Mouse (Mus musculus) ovary, postnatal 14 days (tissue): Measurements from ENCODE around the gene Usp18.

Experiments used
- DNase-seq: peaks from one replicate; pipeline ENCODE4 v3.0.0; 2022; ENCODE audit warnings: low spot score

The Usp18 gene

GRCm38 (mm10) chr6:121245127-121246036 lies at the start of gene Usp18:
Usp18 (plus strand) TSS chr6:121245906.
- DNase-seq = peak; percentile 84

DNA sequence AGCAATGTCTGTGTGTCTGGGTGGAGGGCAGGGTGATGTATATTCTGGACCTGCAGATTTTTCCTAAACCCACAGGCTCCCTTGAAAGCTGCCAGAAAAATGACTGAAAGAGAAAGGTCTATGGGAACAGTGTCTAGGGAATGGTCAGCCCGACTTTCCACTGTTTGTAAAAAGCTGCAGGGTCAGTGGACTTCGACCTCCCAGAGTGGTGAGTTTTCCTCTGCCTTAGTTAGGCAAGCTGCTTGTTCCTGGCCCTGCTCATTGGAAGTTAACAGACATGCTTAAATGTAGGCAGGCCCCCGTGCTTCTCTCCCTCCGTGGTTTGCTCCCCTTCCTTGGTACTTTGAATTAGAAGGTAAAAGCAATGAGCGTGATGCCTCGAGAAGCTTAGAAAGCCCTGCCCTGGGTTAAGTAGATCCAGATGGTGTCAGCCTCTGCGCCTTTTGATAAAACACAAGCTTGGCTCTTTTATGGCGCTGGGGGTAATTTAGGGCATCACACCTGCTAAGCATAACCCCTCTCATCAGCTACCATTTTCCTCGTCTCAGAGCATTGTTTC lies 47.8 kb upstream of the Usp18 start:
- no peak for DNase-seq

DNA sequence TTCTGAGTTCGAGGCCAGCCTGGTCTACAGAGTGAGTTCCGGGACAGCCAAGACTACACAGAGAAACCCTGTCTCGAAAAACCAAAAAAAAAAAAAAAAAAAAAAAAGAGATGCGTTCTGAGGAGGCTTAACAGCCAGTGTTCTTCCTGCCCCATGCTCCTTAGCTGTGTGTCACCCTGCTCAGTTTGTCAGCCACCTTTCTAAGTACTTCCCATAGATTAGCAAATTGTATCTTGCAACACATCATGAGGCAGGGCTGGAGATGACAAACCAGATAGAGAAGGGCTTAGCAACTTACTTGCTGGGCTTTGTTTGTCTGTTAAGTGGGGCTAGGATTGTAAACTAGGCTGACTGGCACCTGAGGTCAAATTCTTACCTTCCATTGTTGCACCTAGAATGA lies 45.2 kb upstream of the Usp18 start:
- no peak for DNase-seq

- no peak for DNase-seq
These were observed 43.7 kb upstream of the Usp18 start for GRCm38 (mm10) chr6:121202026-121202425.

DNA sequence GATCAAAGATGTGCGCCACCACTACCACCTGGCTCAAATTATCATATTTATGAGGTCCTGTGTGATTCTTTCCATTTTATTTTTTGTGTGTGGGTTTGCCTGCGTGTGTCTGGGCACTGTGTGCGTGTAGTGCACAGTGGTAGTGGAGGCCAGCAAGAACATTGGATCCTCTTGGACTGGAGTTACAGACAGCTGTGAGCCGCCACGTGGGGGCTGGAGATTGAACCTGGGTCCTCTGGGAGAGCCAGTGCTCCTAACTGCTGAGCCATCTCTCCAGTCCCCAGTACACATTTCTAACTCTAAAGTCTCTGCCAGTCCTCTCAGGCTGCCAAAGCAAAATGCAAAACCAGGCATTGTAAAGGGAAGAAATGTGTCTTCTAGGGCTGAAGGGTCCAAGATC lies 39.2 kb upstream of the Usp18 start:
- DNase-seq = no peak

- no peak for DNase-seq
These were observed 36.1 kb upstream of the Usp18 start for GRCm38 (mm10) chr6:121209584-121209983.

GRCm38 (mm10) chr6:121210149-121210925 lies 35.4 kb upstream of the Usp18 start, which contains the start of gene Tuba8:
Tuba8 (plus strand) TSS chr6:121210696.
- DNase-seq = peak; percentile 15

GRCm38 (mm10) chr6:121210926-121211289 lies 34.8 kb upstream of the Usp18 start:
- no peak for DNase-seq

DNA sequence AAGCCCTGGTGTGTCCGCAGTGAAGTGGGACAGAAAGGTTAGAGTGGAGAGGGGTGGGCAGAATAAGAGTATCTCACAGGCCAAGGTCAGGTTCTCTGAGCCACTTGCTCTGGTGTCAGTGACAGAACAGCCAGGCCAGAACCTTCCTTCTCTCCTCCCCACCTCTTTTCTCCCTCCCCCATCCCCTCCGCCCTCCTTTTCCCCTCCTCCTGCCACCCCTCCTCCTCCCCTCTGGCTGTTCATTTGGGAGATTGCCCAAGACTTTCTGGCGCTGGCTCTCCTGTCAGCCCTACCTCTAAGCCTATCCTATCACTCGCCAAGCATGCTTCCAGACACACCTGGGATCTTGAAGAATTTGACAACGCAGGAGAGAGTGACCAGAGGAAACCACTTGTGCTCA lies 34.0 kb upstream of the Usp18 start:
- no peak for DNase-seq

DNA sequence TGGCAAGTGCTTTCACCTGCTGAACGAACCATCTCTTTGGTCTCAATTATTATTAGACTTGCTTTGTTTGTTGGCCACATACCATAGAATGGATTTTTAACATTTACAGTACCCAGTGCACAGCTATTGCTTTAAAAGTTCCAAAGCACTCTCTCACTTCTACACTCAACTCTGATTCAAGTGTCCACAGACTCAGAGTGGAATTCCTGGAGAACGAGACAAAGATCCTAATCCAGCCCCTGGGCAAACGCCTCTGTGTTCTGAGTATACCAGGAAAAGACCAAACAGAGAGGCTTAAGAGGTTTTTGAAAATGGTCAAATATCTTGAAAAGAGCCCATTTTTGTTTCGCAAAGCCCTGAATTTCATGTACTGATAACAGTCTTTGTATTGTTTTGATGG lies 32.7 kb upstream of the Usp18 start:
- DNase-seq = no peak

DNA sequence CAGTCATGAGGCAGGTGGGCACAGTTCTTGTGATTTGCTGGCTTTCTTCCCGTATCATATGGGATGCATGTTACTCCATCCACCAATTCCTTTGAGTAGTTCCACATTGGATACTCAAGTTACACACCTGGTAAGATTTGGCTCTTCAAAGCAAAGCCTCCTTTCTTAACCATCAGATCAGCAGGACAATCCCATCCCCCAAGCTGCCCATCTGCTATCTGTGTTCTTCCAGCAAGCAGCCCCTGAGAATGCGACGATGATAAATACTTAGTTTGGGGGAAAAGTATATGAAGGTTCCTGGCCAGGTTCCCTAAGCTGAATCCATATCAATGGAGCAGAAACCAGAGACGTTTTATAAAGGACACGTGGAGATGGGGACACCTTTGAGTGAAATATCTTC lies 31.5 kb upstream of the Usp18 start:
- no peak for DNase-seq

DNA sequence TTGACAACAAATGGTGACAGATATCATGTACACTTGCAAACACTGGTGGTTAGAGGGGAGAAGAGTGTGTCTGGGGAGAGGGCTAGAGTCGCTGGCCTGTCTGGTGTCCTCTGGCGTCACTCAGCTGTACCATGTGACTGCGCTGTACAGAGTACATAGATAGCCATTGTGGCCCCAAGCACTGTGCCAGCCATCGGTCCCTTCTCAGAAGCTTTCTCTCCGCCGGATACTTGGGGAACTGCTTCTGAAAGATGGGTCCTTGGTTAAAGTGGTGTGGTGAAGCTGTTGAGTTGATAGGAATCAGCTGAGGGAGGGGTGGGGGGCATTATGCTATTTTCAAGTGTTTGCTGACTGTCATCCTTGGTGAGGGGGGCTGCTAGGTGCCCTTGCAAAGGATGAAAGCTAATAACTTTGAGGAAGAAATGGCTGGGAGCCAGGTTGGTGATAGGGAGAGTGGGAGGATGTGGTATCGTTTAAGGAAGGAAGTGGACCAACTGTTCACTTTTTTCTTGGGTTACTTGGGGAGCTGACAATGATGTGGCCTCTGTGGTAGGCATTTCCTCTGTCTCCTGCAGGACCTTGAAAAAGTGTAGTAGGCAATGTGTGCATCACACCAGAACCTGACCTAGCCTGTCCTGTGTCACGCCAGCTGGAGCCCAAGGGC lies 30.9 kb upstream of the Usp18 start:
- no peak for DNase-seq

- no peak for DNase-seq
These were observed 30.4 kb upstream of the Usp18 start for GRCm38 (mm10) chr6:121215336-121215735.

DNA sequence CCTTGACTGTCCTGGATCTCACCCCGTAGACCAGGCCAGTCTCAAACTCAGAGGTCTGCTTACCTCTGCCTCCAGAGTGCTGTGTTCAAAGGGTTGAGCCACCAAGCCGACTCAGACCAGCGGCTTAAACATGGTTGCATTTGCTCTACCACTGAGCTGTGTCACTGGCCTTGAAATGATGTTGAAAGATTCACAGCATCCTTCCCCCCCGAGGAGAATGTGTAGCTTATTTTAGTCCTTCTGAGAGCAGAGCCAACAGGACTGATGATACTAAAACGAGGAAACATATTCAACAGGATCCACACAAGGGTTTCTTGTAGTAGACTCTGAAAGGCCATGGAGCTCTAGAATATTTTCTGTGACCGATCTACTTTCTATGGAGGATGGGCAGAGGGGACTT lies 29.8 kb upstream of the Usp18 start:
- DNase-seq = no peak

DNA sequence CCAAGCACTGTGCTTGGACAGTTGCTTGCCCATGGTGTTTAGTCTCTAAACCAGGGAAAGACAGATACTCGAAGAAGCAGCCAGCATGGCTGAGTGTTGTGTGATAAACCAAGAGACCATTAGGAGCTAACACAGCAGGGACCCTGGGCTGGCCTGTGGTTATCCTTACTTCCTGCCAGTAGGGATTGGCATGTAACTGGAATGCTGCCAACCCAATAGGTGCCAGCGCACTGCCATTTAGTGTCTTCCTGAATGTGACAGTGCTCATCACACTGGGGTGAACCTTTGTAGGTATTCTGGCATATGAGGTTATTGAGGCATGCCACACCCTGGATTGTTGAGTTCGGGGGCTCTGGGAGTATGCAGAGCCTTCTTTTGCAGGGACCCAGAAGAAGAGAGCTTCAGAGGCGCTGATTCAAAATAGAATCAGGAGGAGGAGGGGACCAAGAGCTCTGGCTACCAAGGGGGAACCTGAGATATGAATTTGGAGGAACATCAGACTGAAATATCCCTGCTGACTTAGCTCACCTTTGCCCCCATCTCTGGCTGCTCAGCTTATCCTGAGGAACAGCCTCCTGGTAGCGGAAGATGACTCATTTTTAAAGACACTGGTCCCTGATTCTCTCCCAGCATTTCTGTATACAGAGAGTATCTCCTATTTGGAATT lies 29.0 kb upstream of the Usp18 start:
- DNase-seq = no peak

- no peak for DNase-seq
These were observed 27.7 kb upstream of the Usp18 start for GRCm38 (mm10) chr6:121218002-121218401.

DNA sequence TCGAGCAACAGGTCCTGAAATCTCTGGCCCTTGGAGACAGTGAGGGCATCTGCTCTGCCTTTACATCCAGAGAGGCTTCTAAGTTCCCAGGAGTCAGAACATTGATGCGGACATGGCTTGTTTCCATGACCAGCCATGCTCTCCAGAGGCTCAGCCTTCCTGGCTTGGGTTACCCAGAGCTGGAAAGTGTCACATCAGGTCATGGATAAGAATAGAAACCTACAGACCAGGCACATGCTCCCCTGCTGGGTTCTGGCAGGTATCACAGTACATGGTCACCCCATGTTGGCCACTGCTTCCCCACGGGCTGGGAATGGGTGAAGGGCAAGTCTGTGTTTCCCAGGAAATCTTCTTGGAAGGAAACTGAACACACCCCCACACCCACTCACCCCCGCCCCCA lies 26.3 kb upstream of the Usp18 start:
- DNase-seq = no peak

- no peak for DNase-seq
These were observed 25.5 kb upstream of the Usp18 start for GRCm38 (mm10) chr6:121220181-121220580.

GRCm38 (mm10) chr6:121221876-121222597 lies 23.7 kb upstream of the Usp18 start:
- no peak for DNase-seq

DNA sequence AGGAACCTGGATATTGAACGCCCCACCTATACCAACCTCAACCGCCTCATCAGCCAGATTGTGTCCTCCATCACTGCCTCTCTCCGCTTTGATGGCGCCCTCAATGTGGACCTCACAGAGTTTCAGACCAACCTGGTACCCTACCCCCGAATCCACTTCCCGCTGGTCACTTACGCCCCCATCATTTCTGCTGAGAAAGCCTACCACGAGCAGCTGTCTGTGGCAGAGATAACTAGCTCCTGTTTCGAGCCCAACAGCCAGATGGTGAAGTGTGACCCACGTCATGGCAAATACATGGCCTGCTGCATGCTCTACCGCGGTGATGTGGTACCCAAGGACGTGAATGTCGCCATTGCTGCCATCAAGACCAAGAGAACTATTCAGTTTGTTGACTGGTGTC lies 22.7 kb upstream of the Usp18 start:
- DNase-seq = no peak

- no peak for DNase-seq
These were observed 21.6 kb upstream of the Usp18 start for GRCm38 (mm10) chr6:121224067-121224466.
